Mouse (Mus musculus): Measurements from ENCODE around the gene Klf12. TPM values are rescaled to one million over a fixed set of nuclear protein-coding genes. Genes with fewer than 3 reads are reported as not detected.

The Klf12 gene
- polyA plus RNA-seq, 1 experiment from 2014 or later: 51.3 TPM

GRCm38 (mm10) chr14:100286586-100287241, 2.2 kb upstream of the Klf12 start:
- Histone ChIP-seq H3K27me3 (ENCODE audit: control insufficient read depth, insufficient read depth, low read depth, low read length) (no peaks in the 10 kb centered on the region), H3K27ac (ENCODE audit: low read length) (peak overlapping the region; percentile 95), H3K4me2 (ENCODE audit: low read length) (peak overlapping the region; percentile 78), H3K4me3 (ENCODE audit: low read depth, low read length) (peak overlapping the region; percentile 72), H3K4me1 (ENCODE audit: control insufficient read depth, insufficient read depth, low read length) (peaks cover 10% of the 10 kb centered on the region), H3K9ac (ENCODE audit: low read depth, low read length) (peak overlapping the region; percentile 98), H3K36me3 (ENCODE audit: control insufficient read depth, insufficient read depth, low read length) (no peaks in the 10 kb centered on the region), H3K9me3 (replicated peaks; ENCODE audit: control insufficient read depth, low read length, poor library complexity, severe bottlenecking) (no peaks in the 10 kb centered on the region)
- ATAC-seq: no peak
- 5% methylated on average over 19 of the region's 19 CpGs for WGBS

- no peaks in the 10 kb centered on the region for H3K9me3 ChIP-seq (replicated peaks; ENCODE audit: control insufficient read depth, low read length, poor library complexity, severe bottlenecking)
- no peaks in the 10 kb centered on the region for H3K27me3 ChIP-seq (ENCODE audit: control insufficient read depth, insufficient read depth, low read depth, low read length)
- peak overlapping the region; percentile 98 for H3K9ac ChIP-seq (ENCODE audit: low read depth, low read length)
- peaks cover 14% of the 10 kb centered on the region for H3K4me1 ChIP-seq (ENCODE audit: control insufficient read depth, insufficient read depth, low read length)
- peak overlapping the region; percentile 72 for H3K4me3 ChIP-seq (ENCODE audit: low read depth, low read length)
- H3K27ac ChIP-seq (ENCODE audit: low read length): peak overlapping the region; percentile 95
- ATAC-seq: peak; percentile 62
- WGBS: under 1% methylated on average over 54 of the region's 60 CpGs
- H3K36me3 ChIP-seq (ENCODE audit: control insufficient read depth, insufficient read depth, low read length): no peaks in the 10 kb centered on the region
- peak overlapping the region; percentile 78 for H3K4me2 ChIP-seq (ENCODE audit: low read length)
These were observed 1.4 kb upstream of the Klf12 start for GRCm38 (mm10) chr14:100285656-100286585.

DNA sequence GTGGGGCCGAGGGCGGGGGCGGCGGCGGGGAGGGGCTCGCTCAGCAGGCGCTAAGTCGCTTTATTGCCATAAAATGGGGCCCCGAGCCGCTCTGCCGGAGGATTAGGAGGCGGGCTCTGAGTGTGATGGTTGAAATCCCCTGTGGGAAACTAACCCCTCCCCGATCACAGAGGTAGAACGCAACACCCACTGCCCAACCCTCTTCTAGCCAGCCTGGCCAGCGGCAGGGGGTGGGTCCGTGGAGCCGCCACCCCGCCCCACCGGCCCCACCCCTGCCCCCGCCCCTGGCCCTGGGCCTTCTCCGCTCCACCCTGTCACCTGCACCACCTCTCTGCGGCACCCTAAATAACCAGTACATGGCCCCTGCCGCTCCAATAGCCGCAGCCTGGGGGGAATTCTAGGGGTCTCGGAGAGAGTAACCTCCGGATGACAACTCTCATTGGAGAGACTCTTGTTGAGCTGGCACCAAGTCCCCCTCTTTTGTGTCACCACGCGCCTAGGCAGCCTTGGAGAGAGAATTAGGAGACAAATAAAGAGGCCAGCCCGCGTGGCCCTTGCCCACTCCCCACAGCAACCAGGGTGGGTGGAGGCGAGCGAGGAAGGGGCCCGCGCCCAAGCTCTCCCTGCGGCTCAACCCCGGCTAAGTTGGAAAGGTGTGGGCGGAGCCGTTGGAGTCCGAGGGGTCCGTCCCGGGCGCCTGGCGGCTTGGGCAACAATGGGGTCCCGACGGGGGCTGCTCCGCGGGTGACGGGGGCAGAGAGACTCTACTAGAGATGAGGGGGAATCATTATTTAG, 579 bp upstream of the Klf12 start:
- H3K27ac ChIP-seq (ENCODE audit: low read length): peak overlapping the region; percentile 95
- H3K27me3 ChIP-seq (ENCODE audit: control insufficient read depth, insufficient read depth, low read depth, low read length): no peaks in the 10 kb centered on the region
- peak overlapping the region; percentile 98 for H3K9ac ChIP-seq (ENCODE audit: low read depth, low read length)
- WGBS: under 1% methylated on average over 43 of the region's 48 CpGs
- peak overlapping the region; percentile 78 for H3K4me2 ChIP-seq (ENCODE audit: low read length)
- H3K4me3 ChIP-seq (ENCODE audit: low read depth, low read length): peak overlapping the region; percentile 72
- peak; percentile 86 for ATAC-seq
- no peaks in the 10 kb centered on the region for H3K36me3 ChIP-seq (ENCODE audit: control insufficient read depth, insufficient read depth, low read length)
- no peaks in the 10 kb centered on the region for H3K9me3 ChIP-seq (replicated peaks; ENCODE audit: control insufficient read depth, low read length, poor library complexity, severe bottlenecking)
- H3K4me1 ChIP-seq (ENCODE audit: control insufficient read depth, insufficient read depth, low read length): peaks cover 16% of the 10 kb centered on the region

GRCm38 (mm10) chr14:100283411-100284118, 914 bp downstream of the Klf12 start:
- Histone ChIP-seq H3K27ac (ENCODE audit: low read length) (peak overlapping the region; percentile 95), H3K27me3 (ENCODE audit: control insufficient read depth, insufficient read depth, low read depth, low read length) (no peaks in the 10 kb centered on the region), H3K9me3 (replicated peaks; ENCODE audit: control insufficient read depth, low read length, poor library complexity, severe bottlenecking) (no peaks in the 10 kb centered on the region; the same call in 1 of the 2 replicates), H3K4me2 (ENCODE audit: low read length) (peak overlapping the region; percentile 78), H3K36me3 (ENCODE audit: control insufficient read depth, insufficient read depth, low read length) (no peaks in the 10 kb centered on the region), H3K4me3 (ENCODE audit: low read depth, low read length) (peak overlapping the region; percentile 72), H3K9ac (ENCODE audit: low read depth, low read length) (peak overlapping the region; percentile 98), H3K4me1 (ENCODE audit: control insufficient read depth, insufficient read depth, low read length) (peaks cover 16% of the 10 kb centered on the region)
- WGBS: under 1% methylated on average over 27 of the region's 27 CpGs
- ATAC-seq: peak; percentile 5; the same call in 1 of the 2 replicates

- peak overlapping the region; percentile 64 for H3K27ac ChIP-seq (ENCODE audit: low read length)
- H3K36me3 ChIP-seq (ENCODE audit: control insufficient read depth, insufficient read depth, low read length): no peaks in the 10 kb centered on the region
- WGBS: 3% methylated on average over 7 of the region's 7 CpGs
- H3K4me1 ChIP-seq (ENCODE audit: control insufficient read depth, insufficient read depth, low read length): peaks cover 16% of the 10 kb centered on the region
- peak overlapping the region; percentile 72 for H3K4me3 ChIP-seq (ENCODE audit: low read depth, low read length)
- peak overlapping the region; percentile 57 for H3K9ac ChIP-seq (ENCODE audit: low read depth, low read length)
- peak overlapping the region; percentile 78 for H3K4me2 ChIP-seq (ENCODE audit: low read length)
- no peaks in the 10 kb centered on the region; the same call in 1 of the 2 replicates for H3K9me3 ChIP-seq (replicated peaks; ENCODE audit: control insufficient read depth, low read length, poor library complexity, severe bottlenecking)
- H3K27me3 ChIP-seq (ENCODE audit: control insufficient read depth, insufficient read depth, low read depth, low read length): no peaks in the 10 kb centered on the region
- ATAC-seq: no peak
These were observed 1.8 kb downstream of the Klf12 start for GRCm38 (mm10) chr14:100282651-100283050.

DNA sequence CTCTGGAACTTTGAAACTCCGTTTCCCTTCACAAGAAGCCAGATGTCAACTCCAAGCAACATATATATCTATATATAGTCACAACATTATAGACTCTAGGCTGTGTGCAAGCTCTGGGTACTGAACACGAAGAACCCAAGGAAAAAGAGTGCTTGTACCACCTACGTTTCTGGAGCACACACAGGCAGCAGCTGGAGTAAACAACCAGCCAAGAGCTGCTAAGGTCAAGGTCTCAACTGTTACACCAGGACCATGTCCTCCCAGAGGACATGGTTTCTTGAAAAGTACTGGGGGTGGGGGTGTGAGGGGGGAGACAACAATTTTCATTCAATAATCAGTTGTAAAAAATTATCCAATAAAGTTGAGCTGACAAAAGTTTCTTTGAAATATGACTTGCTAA, 2.7 kb downstream of the Klf12 start:
- Histone ChIP-seq H3K9me3 (replicated peaks; ENCODE audit: control insufficient read depth, low read length, poor library complexity, severe bottlenecking) (no peaks in the 10 kb centered on the region; the same call in 1 of the 2 replicates), H3K36me3 (ENCODE audit: control insufficient read depth, insufficient read depth, low read length) (no peaks in the 10 kb centered on the region), H3K4me1 (ENCODE audit: control insufficient read depth, insufficient read depth, low read length) (peaks cover 14% of the 10 kb centered on the region), H3K27ac (ENCODE audit: low read length) (no peak overlapping the region), H3K4me2 (ENCODE audit: low read length) (peak overlapping the region; percentile 48), H3K9ac (ENCODE audit: low read depth, low read length) (no peak overlapping the region), H3K27me3 (ENCODE audit: control insufficient read depth, insufficient read depth, low read depth, low read length) (no peaks in the 10 kb centered on the region), H3K4me3 (ENCODE audit: low read depth, low read length) (0 out of 2 replicates have a peak overlapping the region, but pooled peaks have one; percentile 1)
- no peak for ATAC-seq
- WGBS: 48% methylated on average over 3 of the region's 3 CpGs

- no peak overlapping the region for H3K9ac ChIP-seq (ENCODE audit: low read depth, low read length)
- H3K4me1 ChIP-seq (ENCODE audit: control insufficient read depth, insufficient read depth, low read length): 0 out of 2 replicates have a peak, but pooled peaks cover 3% of the 10 kb centered on the region
- H3K4me3 ChIP-seq (ENCODE audit: low read depth, low read length): no peak overlapping the region
- 93% methylated on average over 2 of the region's 2 CpGs for WGBS
- ATAC-seq: no peak
- H3K27ac ChIP-seq (ENCODE audit: low read length): no peak overlapping the region
- H3K27me3 ChIP-seq (ENCODE audit: control insufficient read depth, insufficient read depth, low read depth, low read length): no peaks in the 10 kb centered on the region
- H3K9me3 ChIP-seq (replicated peaks; ENCODE audit: control insufficient read depth, low read length, poor library complexity, severe bottlenecking): no peaks in the 10 kb centered on the region
- H3K36me3 ChIP-seq (ENCODE audit: control insufficient read depth, insufficient read depth, low read length): no peaks in the 10 kb centered on the region
- no peak overlapping the region for H3K4me2 ChIP-seq (ENCODE audit: low read length)
These were observed 10.3 kb downstream of the Klf12 start for GRCm38 (mm10) chr14:100274179-100274578.

DNA sequence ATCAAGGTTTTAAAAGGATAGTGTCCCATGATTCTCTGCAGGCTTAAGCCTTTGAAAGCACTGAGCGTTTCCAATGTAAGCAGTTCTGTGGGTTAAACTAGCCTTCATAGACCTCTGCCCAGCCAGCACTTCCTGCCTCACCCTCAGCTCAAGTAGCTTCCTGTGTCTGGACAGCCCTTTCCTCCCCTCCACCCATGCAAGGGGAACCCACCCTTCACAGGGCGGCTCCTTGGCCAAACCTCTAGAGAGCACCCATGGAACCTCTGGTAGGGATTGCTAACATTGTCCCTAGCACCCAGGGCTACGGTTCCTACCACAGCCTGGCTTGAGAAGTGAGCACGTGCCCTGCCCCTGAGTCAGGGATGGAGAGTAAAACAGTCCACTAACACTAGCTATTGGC, 23.9 kb downstream of the Klf12 start:
- H3K4me1 ChIP-seq (ENCODE audit: control insufficient read depth, insufficient read depth, low read length): peaks cover 2% of the 10 kb centered on the region; the same call in 1 of the 2 replicates
- no peaks in the 10 kb centered on the region for H3K27me3 ChIP-seq (ENCODE audit: control insufficient read depth, insufficient read depth, low read depth, low read length)
- no peak overlapping the region for H3K9ac ChIP-seq (ENCODE audit: low read depth, low read length)
- WGBS: 77% methylated on average over 4 of the region's 4 CpGs
- no peaks in the 10 kb centered on the region for H3K9me3 ChIP-seq (replicated peaks; ENCODE audit: control insufficient read depth, low read length, poor library complexity, severe bottlenecking)
- H3K36me3 ChIP-seq (ENCODE audit: control insufficient read depth, insufficient read depth, low read length): no peaks in the 10 kb centered on the region
- H3K27ac ChIP-seq (ENCODE audit: low read length): no peak overlapping the region
- no peak overlapping the region for H3K4me3 ChIP-seq (ENCODE audit: low read depth, low read length)
- no peak for ATAC-seq
- H3K4me2 ChIP-seq (ENCODE audit: low read length): no peak overlapping the region

Measured in midbrain, embryonic 16.5 days (tissue).